Mouse (Mus musculus): Measurements from ENCODE around the gene Adamtsl1. TPM values are rescaled to one million over a fixed set of nuclear protein-coding genes. Genes with fewer than 3 reads are reported as not detected.

Adamtsl1 gene
- polyA plus RNA-seq, 1 experiment from 2014 or later: 8.1 TPM

DNA sequence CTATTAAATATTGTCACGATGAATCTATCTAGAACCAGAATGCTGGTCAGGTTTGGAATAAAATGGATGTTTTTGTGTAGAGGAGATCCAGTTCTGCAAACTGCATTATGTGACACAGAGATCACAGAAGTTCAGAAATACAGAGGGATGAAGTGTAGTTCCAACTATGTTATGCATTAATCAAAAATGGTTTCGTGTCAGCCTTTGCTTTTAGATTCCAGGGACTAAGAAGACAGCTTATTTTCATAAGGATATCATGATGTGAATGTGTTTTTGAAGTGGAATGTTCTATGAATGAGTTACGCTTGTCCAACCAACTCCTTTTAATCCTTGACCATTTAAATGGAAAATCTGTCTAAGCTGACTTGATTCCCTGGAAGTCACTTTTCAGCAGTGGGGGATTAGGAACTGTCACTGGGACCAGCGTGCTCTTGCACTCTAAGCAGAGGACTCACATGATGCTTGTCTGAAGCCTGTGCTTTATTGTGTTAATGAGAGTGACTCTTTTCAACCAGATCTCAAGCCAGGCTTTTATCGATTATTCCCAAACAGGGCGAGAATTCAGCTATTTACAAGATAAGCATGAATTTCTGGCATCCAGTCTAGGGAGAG is 269.9 kb downstream of the Adamtsl1 start:
- no peak overlapping the region for H3K27ac ChIP-seq (ENCODE audit: low read depth, low read length)
- H3K4me3 ChIP-seq (ENCODE audit: low read depth, low read length): no peak overlapping the region
- ATAC-seq (replicated peaks; ENCODE audit: low FRiP score) (peak; percentile 61; the same call in 1 of the 2 replicates), DNase-seq (ENCODE audit: low spot score) (no peak)
- WGBS: 27% methylated on average over 6 of the region's 6 CpGs
- H3K27me3 ChIP-seq (ENCODE audit: control insufficient read depth, insufficient read depth, low read length): no peaks in the 10 kb centered on the region
- H3K4me2 ChIP-seq (ENCODE audit: low read depth, low read length, severe bottlenecking): no peak overlapping the region
- no peak overlapping the region for H3K9ac ChIP-seq (ENCODE audit: low read length)
- peaks cover 5% of the 10 kb centered on the region; the same call in 1 of the 2 replicates for H3K4me1 ChIP-seq (replicated peaks; ENCODE audit: control insufficient read depth, insufficient read depth, low read length)
- H3K9me3 ChIP-seq (ENCODE audit: control insufficient read depth, low read length): no peaks in the 10 kb centered on the region
- no peaks in the 10 kb centered on the region for H3K36me3 ChIP-seq (ENCODE audit: control insufficient read depth, insufficient read depth, low read length)

DNA sequence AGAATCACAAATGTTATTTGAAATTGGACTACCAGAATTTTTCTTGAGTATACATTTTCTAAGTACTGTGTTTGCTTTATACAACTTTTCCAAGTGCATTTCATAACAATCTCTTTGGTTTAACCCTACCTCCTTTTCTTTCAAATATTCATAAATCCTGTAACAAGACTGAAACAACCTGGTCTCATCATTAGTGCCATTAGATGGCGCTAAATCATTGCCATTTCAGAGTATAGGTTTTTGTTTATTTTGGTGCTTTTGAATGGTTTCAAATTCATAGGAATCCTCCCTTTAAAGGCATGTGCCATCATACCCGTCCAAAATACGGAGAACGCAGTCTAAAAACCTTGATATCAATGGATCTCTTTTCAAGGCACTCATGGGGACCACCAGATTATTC is 270.5 kb downstream of the Adamtsl1 start:
- Histone ChIP-seq H3K27me3 (ENCODE audit: control insufficient read depth, insufficient read depth, low read length) (no peaks in the 10 kb centered on the region), H3K36me3 (ENCODE audit: control insufficient read depth, insufficient read depth, low read length) (no peaks in the 10 kb centered on the region), H3K4me1 (replicated peaks; ENCODE audit: control insufficient read depth, insufficient read depth, low read length) (peaks cover 5% of the 10 kb centered on the region; the same call in 1 of the 2 replicates), H3K4me2 (ENCODE audit: low read depth, low read length, severe bottlenecking) (no peak overlapping the region), H3K9ac (ENCODE audit: low read length) (no peak overlapping the region), H3K27ac (ENCODE audit: low read depth, low read length) (no peak overlapping the region), H3K9me3 (ENCODE audit: control insufficient read depth, low read length) (no peaks in the 10 kb centered on the region), H3K4me3 (ENCODE audit: low read depth, low read length) (no peak overlapping the region)
- DNase-seq (ENCODE audit: low spot score) (no peak), ATAC-seq (replicated peaks; ENCODE audit: low FRiP score) (no peak)
- 48% methylated on average over 4 of the region's 4 CpGs for WGBS

DNA sequence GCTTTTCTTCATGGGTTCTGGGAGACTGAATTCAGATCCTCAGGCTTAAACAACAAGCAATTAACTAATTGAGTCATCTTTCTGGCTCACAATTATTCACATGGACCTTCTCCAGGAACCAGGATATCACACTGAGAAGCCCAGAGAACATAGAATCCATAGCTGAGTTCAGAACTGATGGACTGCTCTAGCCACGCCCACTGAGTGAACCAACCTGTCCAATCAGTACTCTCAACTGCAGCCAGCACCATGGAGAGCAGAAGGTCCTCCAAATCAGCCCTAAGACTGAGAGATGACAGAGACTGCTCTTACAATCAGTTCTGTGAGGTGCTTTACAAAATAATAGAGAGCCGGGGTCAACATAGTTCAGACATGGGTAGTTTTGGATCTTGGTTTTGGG is 276.3 kb downstream of the Adamtsl1 start:
- no peaks in the 10 kb centered on the region for H3K36me3 ChIP-seq (ENCODE audit: control insufficient read depth, insufficient read depth, low read length)

DNA sequence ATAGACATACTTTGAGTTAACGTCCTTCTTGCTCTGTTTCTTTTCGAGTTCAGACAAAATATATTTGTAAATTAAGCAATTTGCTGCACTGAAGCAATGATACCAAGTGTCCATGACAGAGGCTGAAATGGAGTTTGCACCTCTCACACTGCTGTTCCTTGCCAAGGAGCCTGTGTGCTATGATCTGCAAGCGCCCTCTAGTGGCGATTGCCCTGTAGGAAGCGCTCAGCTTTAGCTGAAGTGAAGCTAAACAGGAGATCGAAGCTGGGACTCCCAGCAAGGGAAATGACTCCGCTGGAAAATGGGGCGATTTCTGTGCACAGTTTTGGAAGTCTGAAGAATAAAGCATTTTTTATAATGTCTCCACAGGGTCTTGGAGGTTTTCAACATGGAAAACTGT is 287.8 kb downstream of the Adamtsl1 start:
- whole genome bisulfite sequencing: 4% methylated on average over 8 of the region's 8 CpGs
- no peaks in the 10 kb centered on the region for H3K9me3 ChIP-seq (ENCODE audit: control insufficient read depth, low read length)
- H3K27ac ChIP-seq (ENCODE audit: low read depth, low read length): no peak overlapping the region
- H3K4me3 ChIP-seq (ENCODE audit: low read depth, low read length): no peak overlapping the region
- no peak overlapping the region for H3K9ac ChIP-seq (ENCODE audit: low read length)
- peak; percentile 85; the same call in 1 of the 2 replicates for ATAC-seq (replicated peaks; ENCODE audit: low FRiP score)
- no peaks in the 10 kb centered on the region for H3K36me3 ChIP-seq (ENCODE audit: control insufficient read depth, insufficient read depth, low read length)
- peak; percentile 90 for DNase-seq (ENCODE audit: low spot score)
- no peaks in the 10 kb centered on the region for H3K4me1 ChIP-seq (replicated peaks; ENCODE audit: control insufficient read depth, insufficient read depth, low read length)
- no peak overlapping the region for H3K4me2 ChIP-seq (ENCODE audit: low read depth, low read length, severe bottlenecking)
- no peaks in the 10 kb centered on the region for H3K27me3 ChIP-seq (ENCODE audit: control insufficient read depth, insufficient read depth, low read length)

More for the DNA sequence above, 276.3 kb downstream of the Adamtsl1 start:
- no peaks in the 10 kb centered on the region for H3K9me3 ChIP-seq (ENCODE audit: control insufficient read depth, low read length)
- H3K4me1 ChIP-seq (replicated peaks; ENCODE audit: control insufficient read depth, insufficient read depth, low read length): no peaks in the 10 kb centered on the region
- DNase-seq (ENCODE audit: low spot score) (no peak), ATAC-seq (replicated peaks; ENCODE audit: low FRiP score) (no peak)
- H3K4me3 ChIP-seq (ENCODE audit: low read depth, low read length): no peak overlapping the region
- H3K27me3 ChIP-seq (ENCODE audit: control insufficient read depth, insufficient read depth, low read length): no peaks in the 10 kb centered on the region
- 64% methylated on average over 2 of the region's 2 CpGs for WGBS
- H3K4me2 ChIP-seq (ENCODE audit: low read depth, low read length, severe bottlenecking): no peak overlapping the region
- H3K27ac ChIP-seq (ENCODE audit: low read depth, low read length): no peak overlapping the region
- H3K9ac ChIP-seq (ENCODE audit: low read length): no peak overlapping the region

DNA sequence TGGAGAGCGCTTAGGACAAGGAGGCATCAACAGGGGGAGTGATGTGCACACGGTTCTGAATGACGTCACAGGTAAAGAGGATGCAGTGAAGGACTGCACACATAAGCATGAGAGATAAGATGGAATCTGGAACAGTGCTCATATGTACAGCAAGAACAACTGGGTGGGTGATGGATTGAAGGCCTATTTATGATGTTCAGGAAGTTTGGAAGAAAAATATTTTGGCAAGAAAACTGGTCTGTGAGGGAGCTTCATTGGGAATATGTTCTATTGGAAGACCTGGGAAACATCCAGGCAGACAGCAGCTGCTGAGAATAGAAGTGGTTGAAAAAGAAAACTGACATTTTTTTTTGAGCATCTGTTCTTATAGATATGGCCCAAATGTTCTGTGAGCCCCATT is 300.4 kb downstream of the Adamtsl1 start:
- WGBS: 85% methylated on average over 3 of the region's 3 CpGs
- no peak for DNase-seq (ENCODE audit: low spot score)

DNA sequence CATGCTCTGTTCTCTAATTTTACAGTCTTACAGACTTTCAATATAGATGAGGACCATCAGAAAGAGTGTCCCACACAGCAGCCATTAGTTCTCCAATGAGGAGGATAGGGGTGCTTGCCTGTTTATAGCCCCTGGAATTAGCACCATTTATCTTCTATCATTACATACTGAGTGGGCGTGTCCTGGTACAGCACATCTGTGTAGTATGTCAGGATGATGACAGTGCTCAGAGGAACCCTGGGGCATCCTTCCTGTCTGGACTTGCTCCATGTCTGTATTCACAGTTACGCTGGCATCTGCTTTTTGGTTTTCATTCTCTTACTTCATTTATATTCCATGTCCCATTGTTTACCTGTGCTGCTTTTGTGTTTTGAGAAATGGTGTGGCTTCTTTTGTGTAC is 304.5 kb downstream of the Adamtsl1 start:
- H3K27ac ChIP-seq (ENCODE audit: low read depth, low read length): no peak overlapping the region
- H3K4me2 ChIP-seq (ENCODE audit: low read depth, low read length, severe bottlenecking): no peak overlapping the region
- H3K36me3 ChIP-seq (ENCODE audit: control insufficient read depth, insufficient read depth, low read length): no peaks in the 10 kb centered on the region
- H3K9me3 ChIP-seq (ENCODE audit: control insufficient read depth, low read length): no peaks in the 10 kb centered on the region
- H3K4me1 ChIP-seq (replicated peaks; ENCODE audit: control insufficient read depth, insufficient read depth, low read length): no peaks in the 10 kb centered on the region
- DNase-seq (ENCODE audit: low spot score) (no peak), ATAC-seq (replicated peaks; ENCODE audit: low FRiP score) (no peak)
- no peaks in the 10 kb centered on the region for H3K27me3 ChIP-seq (ENCODE audit: control insufficient read depth, insufficient read depth, low read length)
- no peak overlapping the region for H3K9ac ChIP-seq (ENCODE audit: low read length)
- 72% methylated on average over 2 of the region's 2 CpGs for whole genome bisulfite sequencing
- no peak overlapping the region for H3K4me3 ChIP-seq (ENCODE audit: low read depth, low read length)

More for the DNA sequence above, 300.4 kb downstream of the Adamtsl1 start:
- Histone ChIP-seq H3K4me3 (ENCODE audit: low read depth, low read length) (no peak overlapping the region), H3K9me3 (ENCODE audit: control insufficient read depth, low read length) (no peaks in the 10 kb centered on the region), H3K9ac (ENCODE audit: low read length) (no peak overlapping the region), H3K4me1 (replicated peaks; ENCODE audit: control insufficient read depth, insufficient read depth, low read length) (no peaks in the 10 kb centered on the region), H3K27ac (ENCODE audit: low read depth, low read length) (no peak overlapping the region), H3K4me2 (ENCODE audit: low read depth, low read length, severe bottlenecking) (no peak overlapping the region), H3K36me3 (ENCODE audit: control insufficient read depth, insufficient read depth, low read length) (no peaks in the 10 kb centered on the region), H3K27me3 (ENCODE audit: control insufficient read depth, insufficient read depth, low read length) (no peaks in the 10 kb centered on the region)
- ATAC-seq (replicated peaks; ENCODE audit: low FRiP score): no peak

DNA sequence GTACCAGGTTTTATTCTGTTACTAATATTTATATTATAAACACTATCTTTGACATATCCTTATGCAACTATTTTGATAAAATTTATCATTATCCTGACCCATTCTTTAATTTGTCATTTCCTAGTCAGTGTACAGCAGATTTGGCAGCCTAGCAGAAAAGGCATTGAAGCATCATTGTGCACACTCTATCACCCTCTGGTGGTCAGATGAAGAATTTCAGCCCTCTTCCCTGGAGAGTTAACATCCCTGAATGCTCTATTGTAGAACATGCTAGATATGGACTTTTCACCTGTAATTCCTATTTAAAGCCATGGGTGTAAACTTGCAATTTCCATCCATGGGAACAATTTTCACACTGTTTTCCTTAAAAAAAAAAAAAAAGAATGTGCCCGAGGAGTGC is 305.2 kb downstream of the Adamtsl1 start:
- H3K9me3 ChIP-seq (ENCODE audit: control insufficient read depth, low read length): no peaks in the 10 kb centered on the region
- DNase-seq (ENCODE audit: low spot score) (peak; percentile 56), ATAC-seq (replicated peaks; ENCODE audit: low FRiP score) (no peak)
- H3K4me2 ChIP-seq (ENCODE audit: low read depth, low read length, severe bottlenecking): no peak overlapping the region
- no peak overlapping the region for H3K4me3 ChIP-seq (ENCODE audit: low read depth, low read length)
- 79% methylated on average over 1 of the region's 1 CpGs for WGBS
- H3K27ac ChIP-seq (ENCODE audit: low read depth, low read length): no peak overlapping the region
- H3K9ac ChIP-seq (ENCODE audit: low read length): no peak overlapping the region
- H3K27me3 ChIP-seq (ENCODE audit: control insufficient read depth, insufficient read depth, low read length): no peaks in the 10 kb centered on the region
- H3K36me3 ChIP-seq (ENCODE audit: control insufficient read depth, insufficient read depth, low read length): no peaks in the 10 kb centered on the region
- H3K4me1 ChIP-seq (replicated peaks; ENCODE audit: control insufficient read depth, insufficient read depth, low read length): no peaks in the 10 kb centered on the region

DNA sequence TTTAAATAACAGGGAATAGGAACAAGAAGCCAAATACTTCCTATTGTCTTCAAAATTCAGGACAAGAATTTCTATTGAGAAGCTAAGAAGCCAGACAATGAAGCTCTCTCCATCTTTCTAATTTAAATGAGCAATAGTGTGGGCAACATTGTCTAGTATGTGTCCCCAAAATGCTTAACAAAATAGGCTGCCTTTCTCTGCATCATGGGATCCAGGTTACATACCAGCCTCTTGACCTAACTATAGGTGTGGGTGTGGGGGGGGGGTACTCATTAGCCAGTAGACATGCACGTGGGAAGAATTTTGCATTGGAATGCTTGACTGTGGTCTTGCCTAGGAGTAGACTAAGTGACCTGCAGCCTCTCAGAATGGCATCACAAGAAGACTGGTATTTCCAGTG is 305.9 kb downstream of the Adamtsl1 start:
- Histone ChIP-seq H3K27me3 (ENCODE audit: control insufficient read depth, insufficient read depth, low read length) (no peaks in the 10 kb centered on the region), H3K9me3 (ENCODE audit: control insufficient read depth, low read length) (no peaks in the 10 kb centered on the region), H3K36me3 (ENCODE audit: control insufficient read depth, insufficient read depth, low read length) (no peaks in the 10 kb centered on the region), H3K27ac (ENCODE audit: low read depth, low read length) (no peak overlapping the region), H3K4me2 (ENCODE audit: low read depth, low read length, severe bottlenecking) (no peak overlapping the region), H3K9ac (ENCODE audit: low read length) (no peak overlapping the region), H3K4me1 (replicated peaks; ENCODE audit: control insufficient read depth, insufficient read depth, low read length) (no peaks in the 10 kb centered on the region), H3K4me3 (ENCODE audit: low read depth, low read length) (no peak overlapping the region)
- ATAC-seq (replicated peaks; ENCODE audit: low FRiP score) (no peak), DNase-seq (ENCODE audit: low spot score) (no peak)
- 39% methylated on average over 1 of the region's 1 CpGs for WGBS

DNA sequence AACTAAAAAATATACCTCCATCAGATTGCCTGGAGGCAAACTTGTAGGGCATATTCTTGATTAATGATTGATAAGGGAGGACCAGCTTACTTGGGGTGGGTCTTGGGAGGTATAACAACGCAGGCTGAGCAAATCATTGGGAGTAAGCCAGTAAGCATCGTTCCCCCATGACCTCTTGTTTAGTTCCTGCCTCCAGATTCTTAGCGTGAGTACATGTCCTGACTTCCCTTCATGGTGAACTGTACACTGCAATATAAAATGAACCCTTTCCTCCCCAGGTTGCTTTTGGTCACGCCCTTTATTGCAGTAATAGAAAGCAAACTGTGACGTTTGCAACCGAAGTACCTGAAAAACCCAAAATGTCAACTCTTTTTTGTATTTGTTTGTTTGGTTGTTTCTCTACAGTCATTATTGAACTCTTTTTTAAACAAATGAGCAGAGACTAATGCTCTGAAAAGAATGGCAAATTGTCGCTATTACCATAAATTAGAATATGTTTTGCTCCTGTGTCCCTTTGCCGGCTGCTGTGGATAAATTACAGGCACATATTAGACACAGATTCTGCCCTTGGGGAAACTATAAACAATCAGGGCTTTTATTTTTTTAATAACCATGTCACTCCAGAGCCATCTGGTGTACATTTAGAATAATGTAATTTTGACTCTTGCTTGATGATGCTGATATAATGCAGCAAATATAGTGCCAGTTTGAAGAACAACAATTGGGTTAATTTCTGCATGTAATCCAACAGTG is 310.2 kb downstream of the Adamtsl1 start:
- DNase-seq (ENCODE audit: low spot score) (no peak), ATAC-seq (replicated peaks; ENCODE audit: low FRiP score) (no peak)
- no peak overlapping the region for H3K9ac ChIP-seq (ENCODE audit: low read length)
- 77% methylated on average over 8 of the region's 8 CpGs for WGBS
- no peaks in the 10 kb centered on the region for H3K9me3 ChIP-seq (ENCODE audit: control insufficient read depth, low read length)
- H3K4me2 ChIP-seq (ENCODE audit: low read depth, low read length, severe bottlenecking): no peak overlapping the region
- no peaks in the 10 kb centered on the region for H3K27me3 ChIP-seq (ENCODE audit: control insufficient read depth, insufficient read depth, low read length)
- no peaks in the 10 kb centered on the region for H3K36me3 ChIP-seq (ENCODE audit: control insufficient read depth, insufficient read depth, low read length)
- no peak overlapping the region for H3K27ac ChIP-seq (ENCODE audit: low read depth, low read length)
- no peaks in the 10 kb centered on the region for H3K4me1 ChIP-seq (replicated peaks; ENCODE audit: control insufficient read depth, insufficient read depth, low read length)
- H3K4me3 ChIP-seq (ENCODE audit: low read depth, low read length): no peak overlapping the region

All from forebrain, embryonic 11.5 days (tissue).